Mouse (Mus musculus) lung, postnatal 14 days (tissue): ENCODE measurements at regions not wholly inside any gene's neighbourhood (a gene's known extent, or its start where the extent isn't known, plus 50 kb on each side); places are given as distances from the start of the nearest gene placed in this dataset.
A peak's percentile ranks its signal among the peaks of the same experiment; 100 is the strongest.

Experiments used
- DNase-seq: peaks from one replicate; pipeline ENCODE4 v3.0.0; 2021

GRCm38 (mm10) chr5:74943737-74944403 lies 100.7 kb downstream of the Chic2 start:
- DNase-seq: peak; percentile 89

GRCm38 (mm10) chr5:74941426-74941825 lies 103.1 kb downstream of the Chic2 start:
- DNase-seq: no peak

GRCm38 (mm10) chr5:74937416-74937940 lies 107.1 kb downstream of the Chic2 start:
- DNase-seq: no peak

- no peak for DNase-seq
These were observed 108.5 kb downstream of the Chic2 start for GRCm38 (mm10) chr5:74936087-74936486.

- no peak for DNase-seq
These were observed 108.9 kb downstream of the Chic2 start for GRCm38 (mm10) chr5:74935676-74936075.

- no peak for DNase-seq
These were observed 111.3 kb downstream of the Chic2 start for GRCm38 (mm10) chr5:74933276-74933675.

- DNase-seq: peak; percentile 25
These were observed 112.4 kb downstream of the Chic2 start for GRCm38 (mm10) chr5:74932206-74932605.

- no peak for DNase-seq
These were observed 112.8 kb downstream of the Chic2 start for GRCm38 (mm10) chr5:74931765-74932164.

GRCm38 (mm10) chr5:74927543-74927942 lies 117.0 kb downstream of the Chic2 start:
- no peak for DNase-seq

- no peak for DNase-seq
These were observed 118.8 kb downstream of the Chic2 start for GRCm38 (mm10) chr5:74925769-74926168.

- DNase-seq: no peak
These were observed 120.5 kb downstream of the Chic2 start for GRCm38 (mm10) chr5:74924031-74924533.

- no peak for DNase-seq
These were observed 121.2 kb downstream of the Chic2 start for GRCm38 (mm10) chr5:74923337-74923736.

GRCm38 (mm10) chr5:74922881-74923280 lies 121.7 kb downstream of the Chic2 start:
- no peak for DNase-seq

GRCm38 (mm10) chr5:74920939-74921338 lies 123.6 kb downstream of the Chic2 start:
- DNase-seq: no peak

- no peak for DNase-seq
These were observed 124.1 kb downstream of the Chic2 start for GRCm38 (mm10) chr5:74920490-74920889.

- no peak for DNase-seq
These were observed 139.0 kb downstream of the Chic2 start for GRCm38 (mm10) chr5:74905504-74906061.

- no peak for DNase-seq
These were observed 139.6 kb downstream of the Chic2 start for GRCm38 (mm10) chr5:74904927-74905503.

GRCm38 (mm10) chr5:74904327-74904726 lies 140.2 kb downstream of the Chic2 start:
- DNase-seq: no peak

GRCm38 (mm10) chr5:74903711-74904110 lies 140.9 kb downstream of the Chic2 start:
- no peak for DNase-seq

- DNase-seq: no peak
These were observed 147.4 kb downstream of the Chic2 start for GRCm38 (mm10) chr5:74897133-74897532.

- no peak for DNase-seq
These were observed 151.3 kb downstream of the Chic2 start for GRCm38 (mm10) chr5:74893276-74893675.

GRCm38 (mm10) chr5:74891541-74891940 lies 153.0 kb downstream of the Chic2 start:
- DNase-seq: no peak

- no peak for DNase-seq
These were observed 155.6 kb downstream of the Chic2 start for GRCm38 (mm10) chr5:74888934-74889333.

- no peak for DNase-seq
These were observed 158.6 kb downstream of the Chic2 start for GRCm38 (mm10) chr5:74885958-74886357.
